Mouse (Mus musculus): ENCODE measurements around the gene Trpc4.

The Trpc4 gene

DNA sequence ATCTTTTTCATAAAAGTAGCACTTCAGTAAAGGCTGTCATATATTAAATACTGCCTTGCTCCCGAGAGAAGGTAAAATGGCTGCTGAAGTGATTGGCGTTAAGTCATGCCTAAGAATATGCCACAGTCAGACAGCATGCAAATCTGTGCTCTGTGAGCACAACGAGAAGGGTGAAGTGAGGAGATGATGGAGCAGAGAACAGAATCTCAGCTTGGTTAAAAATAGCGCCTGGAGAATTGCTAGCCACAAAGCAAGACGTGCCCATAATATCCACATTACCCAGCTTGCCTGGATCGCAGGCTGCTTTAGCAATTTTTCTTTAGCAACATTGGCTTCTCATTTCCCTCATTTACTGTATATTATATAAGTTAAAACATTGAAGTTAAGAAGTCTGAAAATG lies 113.3 kb downstream of the Trpc4 start:
- DNase-seq = peak; percentile 9

GRCm38 (mm10) chr3:54274651-54275050 lies 118.8 kb downstream of the Trpc4 start:
- DNase-seq = no peak

DNA sequence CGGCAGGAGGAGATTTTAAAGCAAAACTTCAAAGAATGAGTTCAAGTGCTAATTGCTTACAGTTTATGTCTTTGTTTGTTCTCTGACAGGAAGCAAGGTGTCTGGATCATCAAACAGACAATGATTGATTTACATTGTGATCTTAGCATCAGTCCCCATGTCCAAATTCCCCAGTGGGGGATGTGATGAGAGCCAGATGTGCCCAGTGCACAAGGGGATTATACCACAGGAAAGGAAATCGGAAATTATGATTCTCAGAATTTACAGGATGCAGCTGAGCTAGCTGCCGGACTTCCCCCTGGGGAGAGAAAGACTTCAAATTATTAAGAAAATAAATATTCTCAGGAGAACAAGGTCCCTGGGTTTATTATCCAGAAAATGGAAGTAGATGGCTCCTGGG lies 133.9 kb downstream of the Trpc4 start:
- no peak for DNase-seq

GRCm38 (mm10) chr3:54310604-54311003 lies 154.8 kb downstream of the Trpc4 start:
- no peak for DNase-seq

- DNase-seq = peak; percentile 15
Measured at GRCm38 (mm10) chr3:54314055-54314454, 158.2 kb downstream of the Trpc4 start.

GRCm38 (mm10) chr3:54352891-54353652 lies 197.2 kb downstream of the Trpc4 start:
- DNase-seq = peak; percentile 83

GRCm38 (mm10) chr3:54357561-54357960 lies 201.7 kb downstream of the Trpc4 start:
- DNase-seq = no peak

GRCm38 (mm10) chr3:54358463-54359189 lies 202.8 kb downstream of the Trpc4 start:
- DNase-seq = no peak

DNA sequence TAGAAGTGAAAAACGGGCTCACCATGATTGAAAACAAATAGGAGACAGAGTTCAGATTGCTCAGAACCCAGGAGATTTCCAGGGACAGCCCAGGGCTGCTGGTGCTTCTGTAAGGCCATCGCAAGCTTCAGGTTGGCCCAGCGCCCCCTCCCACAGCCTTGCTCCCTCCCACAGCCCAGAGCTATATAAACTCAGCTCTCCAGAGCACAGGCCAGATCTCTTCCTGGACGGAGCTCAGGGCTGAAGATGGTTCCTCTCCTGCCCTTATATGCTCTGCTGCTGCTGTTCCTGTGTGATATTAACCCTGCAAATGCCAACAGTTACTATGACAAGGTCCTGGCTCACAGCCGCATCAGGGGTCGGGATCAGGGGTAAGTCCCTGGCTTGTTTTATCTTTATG lies 205.1 kb downstream of the Trpc4 start, which contains the start of gene Postn:
TSS of gene Postn (plus strand) at position 213 of the 400 bp plus-strand sequence.
- no peak for DNase-seq

GRCm38 (mm10) chr3:54361656-54362055 lies 205.8 kb downstream of the Trpc4 start:
- DNase-seq = no peak
